Mouse (Mus musculus) embryonic facial prominence, embryonic 14.5 days (tissue): Measurements from ENCODE around the gene Mysm1. TPM values are rescaled to one million over a fixed set of nuclear protein-coding genes. Genes with fewer than 3 reads are reported as not detected.

Experiments
- ATAC-seq: fragments of 200-750 bp; cut with Nextera tagmentation; 2 replicates; pipeline ENCODE4 v1.8.0; 2017; ENCODE audit warnings: low read depth, moderate number of reproducible peaks, moderate TSS enrichment
- DNase-seq: peaks from one replicate; pipeline ENCODE4 v3.0.0-alpha.2; 2015; ENCODE audit warnings: low spot score
- H3K27ac ChIP-seq: fragments of 300-500 bp; sonication (generic); replicated peaks from 2 replicates; pipeline ENCODE4 v1.5.1; 2014; ENCODE audit warnings: low read depth, mild to moderate bottlenecking, low read length, moderate library complexity
- H3K27me3 ChIP-seq: fragments of 300-500 bp; sonication (generic); replicated peaks from 2 replicates; pipeline ENCODE4 v1.6.1; 2014; ENCODE audit warnings: low read length; ENCODE audit not compliant: control insufficient read depth, insufficient read depth
- H3K36me3 ChIP-seq: fragments of 300-500 bp; sonication (generic); 2 replicates; pipeline ENCODE4 v1.6.1; 2014; ENCODE audit warnings: low read length, mixed read lengths; ENCODE audit not compliant: control insufficient read depth, insufficient read depth
- H3K4me1 ChIP-seq: fragments of 300-500 bp; sonication (generic); 2 replicates; pipeline ENCODE4 v1.6.1; 2014; ENCODE audit warnings: antibody characterized with exemption, low read length; ENCODE audit not compliant: control insufficient read depth, insufficient read depth
- H3K4me2 ChIP-seq: fragments of 300-500 bp; sonication (generic); 2 replicates; pipeline ENCODE4 v1.6.1; 2014; ENCODE audit warnings: low read depth, mild to moderate bottlenecking, low read length, moderate library complexity, mixed read lengths
- H3K4me3 ChIP-seq: fragments of 300-500 bp; sonication (generic); 2 replicates; pipeline ENCODE4 v1.5.1; 2014; ENCODE audit warnings: low read depth, mild to moderate bottlenecking, low read length
- H3K9ac ChIP-seq: fragments of 300-500 bp; sonication (generic); 2 replicates; pipeline ENCODE4 v1.6.1; 2014; ENCODE audit warnings: low read depth, mild to moderate bottlenecking, low read length, moderate library complexity, mixed read lengths
- H3K9me3 ChIP-seq: fragments of 300-500 bp; sonication (generic); 2 replicates; pipeline ENCODE4 v1.6.1; 2016; ENCODE audit warnings: low read length; ENCODE audit not compliant: control insufficient read depth
- WGBS: fragments of 180-500 bp; shearing (Covaris S2); extraction: QIAGEN DNeasy Blood & Tissue Kit; methylation state at CpG from one replicate; pipeline ENCODE4 v1.1.7; 2014; 5-methylcytosine and 5-hydroxymethylcytosine counted together
- polyA plus RNA-seq: library from polyadenylated mRNA; unstranded; fragments of >200 nt; fragmentation: Nextera tagmentation; extraction: Ambion mirVana; gene quantifications from 2 replicates; pipeline ENCODE4 v1.2.1, GENCODE M21; 2014

The Mysm1 gene
- polyA plus RNA-seq, 1 experiment from 2014 or later, result 23.3 TPM

DNA sequence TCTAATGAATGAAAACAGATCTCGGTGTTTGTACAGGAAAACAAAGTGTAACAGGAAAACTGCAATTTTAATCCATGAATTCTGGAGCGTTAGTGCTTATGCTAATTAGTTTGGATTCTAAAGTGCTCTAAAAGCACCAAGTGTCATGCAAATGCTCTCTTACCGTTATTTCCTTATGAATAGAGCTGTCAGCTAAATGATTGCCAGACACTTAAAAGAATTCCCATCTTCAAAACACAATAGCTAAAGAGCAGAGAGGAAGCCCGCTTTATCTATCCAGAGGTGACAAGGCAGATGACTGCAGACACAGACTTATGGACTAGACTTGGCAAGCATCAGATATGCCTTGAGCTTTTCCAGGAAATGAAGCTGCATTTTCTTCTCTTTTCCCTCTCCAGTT lies 8.8 kb upstream of the Mysm1 start:
- no peaks in the 10 kb centered on the region for H3K36me3 ChIP-seq
- no peak overlapping the region for H3K27ac ChIP-seq
- no peak overlapping the region for H3K4me3 ChIP-seq
- H3K9ac ChIP-seq, result no peak overlapping the region
- H3K4me2 ChIP-seq, result no peak overlapping the region
- no peaks in the 10 kb centered on the region for H3K4me1 ChIP-seq
- H3K27me3 ChIP-seq, result no peaks in the 10 kb centered on the region
- no peak for DNase-seq
- ATAC-seq, result no peak
- H3K9me3 ChIP-seq, result no peaks in the 10 kb centered on the region
- WGBS, result 45% methylated on average over 4 of the region's 4 CpGs

DNA sequence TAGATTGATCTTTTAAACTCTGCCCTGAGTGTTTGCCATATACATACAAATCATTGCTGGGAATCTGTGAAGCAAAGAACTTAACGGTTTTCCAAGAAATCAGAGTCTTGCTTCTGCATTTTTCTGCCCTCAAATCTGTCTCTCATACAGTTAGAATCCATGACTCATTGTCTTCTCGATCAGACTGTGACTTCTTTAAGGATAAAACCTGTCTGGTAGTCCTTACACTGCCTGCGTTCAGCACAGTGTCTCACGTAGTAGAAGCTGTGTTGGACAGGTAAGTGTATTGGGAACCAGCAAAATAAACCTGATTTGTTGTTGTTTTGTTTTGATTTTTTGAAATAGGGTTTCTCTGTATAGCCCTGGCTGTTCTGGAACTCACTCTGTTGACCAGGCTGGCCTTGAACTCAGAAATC lies 608 bp upstream of the Mysm1 start:
- Histone ChIP-seq H3K4me2 (peak overlapping the region; percentile 60), H3K9me3 (no peaks in the 10 kb centered on the region), H3K36me3 (peaks cover 9% of the 10 kb centered on the region), H3K9ac (peak overlapping the region; percentile 94), H3K4me1 (peaks cover 12% of the 10 kb centered on the region), H3K4me3 (peak overlapping the region; percentile 83), H3K27me3 (no peaks in the 10 kb centered on the region), H3K27ac (peak overlapping the region; percentile 91)
- no peak for ATAC-seq
- WGBS, result 52% methylated on average over 4 of the region's 4 CpGs
- no peak for DNase-seq

GRCm38 (mm10) chr4:94973321-94973720 lies 5.6 kb downstream of the Mysm1 start:
- no peak for ATAC-seq
- Histone ChIP-seq H3K27me3 (no peaks in the 10 kb centered on the region), H3K4me3 (no peak overlapping the region), H3K4me2 (no peak overlapping the region), H3K36me3 (peaks cover 54% of the 10 kb centered on the region), H3K9ac (no peak overlapping the region), H3K27ac (no peak overlapping the region), H3K9me3 (no peaks in the 10 kb centered on the region), H3K4me1 (peaks cover 12% of the 10 kb centered on the region)
- no peak for DNase-seq
- 80% methylated on average over 2 of the region's 2 CpGs for WGBS

DNA sequence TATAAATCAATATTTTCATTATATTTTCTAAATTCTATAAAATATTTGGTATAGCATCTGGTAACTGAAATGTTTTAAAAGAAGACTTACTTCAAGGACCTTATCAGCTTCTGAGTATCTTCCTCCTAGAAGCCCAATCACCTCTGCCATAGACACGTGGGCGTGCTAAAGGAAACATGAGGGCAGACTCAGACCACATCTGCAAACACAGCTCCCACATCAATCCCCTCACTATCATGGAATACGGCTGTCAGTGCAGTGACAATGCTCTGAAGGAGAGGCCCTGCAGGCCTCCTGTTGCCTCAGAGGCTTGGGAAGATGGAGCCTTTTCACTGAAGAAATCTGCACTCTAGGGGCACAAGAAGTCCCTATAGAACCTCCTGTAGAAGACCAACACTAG lies 26.1 kb downstream of the Mysm1 start:
- ATAC-seq, result no peak
- 83% methylated on average over 3 of the region's 3 CpGs for WGBS
- Histone ChIP-seq H3K9me3 (no peaks in the 10 kb centered on the region), H3K4me2 (no peak overlapping the region), H3K27ac (no peak overlapping the region), H3K9ac (no peak overlapping the region), H3K36me3 (peaks cover 71% of the 10 kb centered on the region), H3K27me3 (no peaks in the 10 kb centered on the region), H3K4me3 (no peak overlapping the region), H3K4me1 (no peaks in the 10 kb centered on the region)
- DNase-seq, result no peak

GRCm38 (mm10) chr4:94941221-94941855 lies 37.6 kb downstream of the Mysm1 start:
- Histone ChIP-seq H3K36me3 (peaks cover 54% of the 10 kb centered on the region), H3K27me3 (no peaks in the 10 kb centered on the region), H3K4me1 (no peaks in the 10 kb centered on the region)

DNA sequence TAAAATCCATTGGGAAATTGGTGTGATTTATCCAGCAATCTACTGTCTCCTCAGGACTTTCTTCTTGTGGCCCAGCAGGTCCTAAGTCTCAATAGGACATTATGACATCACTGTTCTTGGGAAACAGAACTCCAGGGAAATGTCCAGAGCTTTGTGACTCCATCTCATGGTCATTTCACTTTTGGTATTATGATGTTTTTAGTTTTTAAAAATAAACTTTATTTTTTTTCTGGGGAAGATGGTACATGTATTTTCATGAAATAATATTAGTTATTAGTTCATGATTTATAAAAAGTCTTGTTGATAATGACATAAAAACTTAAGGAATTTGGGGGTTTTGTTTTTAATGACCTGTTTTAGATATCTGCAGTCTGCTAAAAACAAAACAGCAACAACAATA lies 50.2 kb downstream of the Mysm1 start, which contains the start of gene Eqtn:
Gene Eqtn, minus strand, starts transcription at position 101 of the 400 bp plus-strand sequence.
- no peaks in the 10 kb centered on the region for H3K36me3 ChIP-seq
- ATAC-seq, result no peak
- no peak within 1 kb of the TSS for H3K9ac ChIP-seq
- no peaks in the 10 kb centered on the region for H3K27me3 ChIP-seq
- no peak within 1 kb of the TSS for H3K27ac ChIP-seq
- H3K4me1 ChIP-seq, result no peaks in the 10 kb centered on the region
- no peak for DNase-seq
- H3K4me3 ChIP-seq, result no peak within 1 kb of the TSS
- H3K4me2 ChIP-seq, result no peak within 1 kb of the TSS
- no peaks in the 10 kb centered on the region for H3K9me3 ChIP-seq

More at GRCm38 (mm10) chr4:94941221-94941855, 37.6 kb downstream of the Mysm1 start:
- H3K4me3 ChIP-seq, result no peak overlapping the region
- DNase-seq (no peak), ATAC-seq (no peak)
- no peak overlapping the region for H3K9ac ChIP-seq
- H3K27ac ChIP-seq, result no peak overlapping the region
- no peak overlapping the region for H3K4me2 ChIP-seq
- WGBS, result 70% methylated on average over 11 of the region's 11 CpGs
- no peaks in the 10 kb centered on the region for H3K9me3 ChIP-seq

DNA sequence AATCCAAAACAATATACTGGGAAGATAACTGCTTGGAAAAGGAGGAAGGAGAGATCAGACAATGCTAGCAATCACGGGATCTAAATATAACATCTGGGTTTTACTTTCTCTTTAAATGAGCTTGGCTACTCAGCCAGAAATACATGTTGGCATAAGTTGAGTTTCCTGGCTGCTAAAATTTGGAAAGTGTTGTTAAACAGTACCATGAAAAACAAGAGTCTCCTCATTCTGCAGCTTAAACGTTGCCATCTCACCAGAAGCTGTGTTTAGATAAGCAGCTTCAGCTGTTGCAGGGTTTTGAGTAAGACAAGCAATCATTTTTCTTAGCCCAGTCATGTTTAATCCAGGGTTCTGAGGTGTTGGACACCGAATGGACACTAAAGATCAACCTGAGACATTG lies 77.1 kb downstream of the Mysm1 start:
- 63% methylated on average over 3 of the region's 3 CpGs for WGBS
- ATAC-seq (no peak), DNase-seq (no peak)
- no peak overlapping the region for H3K4me2 ChIP-seq
- H3K4me3 ChIP-seq, result no peak overlapping the region
- H3K36me3 ChIP-seq, result no peaks in the 10 kb centered on the region
- H3K27me3 ChIP-seq, result no peaks in the 10 kb centered on the region
- H3K27ac ChIP-seq, result no peak overlapping the region
- H3K4me1 ChIP-seq, result no peaks in the 10 kb centered on the region
- H3K9ac ChIP-seq, result no peak overlapping the region
- H3K9me3 ChIP-seq, result no peaks in the 10 kb centered on the region

GRCm38 (mm10) chr4:94900744-94901143 lies 78.2 kb downstream of the Mysm1 start:
- no peak overlapping the region for H3K9ac ChIP-seq
- DNase-seq, result peak; percentile 37
- H3K9me3 ChIP-seq, result no peaks in the 10 kb centered on the region
- no peaks in the 10 kb centered on the region for H3K27me3 ChIP-seq
- H3K36me3 ChIP-seq, result no peaks in the 10 kb centered on the region
- H3K4me1 ChIP-seq, result no peaks in the 10 kb centered on the region
- no peak for ATAC-seq
- no peak overlapping the region for H3K4me2 ChIP-seq
- WGBS, result 21% methylated on average over 2 of the region's 2 CpGs
- H3K27ac ChIP-seq, result no peak overlapping the region
- no peak overlapping the region for H3K4me3 ChIP-seq
